Mouse (Mus musculus) spleen, embryonic (tissue): ENCODE data around the gene Yes1.
"Not testable (repeated sequence)": the region's sequence is repeated elsewhere in the genome, so short reads cannot be mapped to it uniquely, and the experiment has no call there.

Source experiments
- CTCF ChIA-PET: fragments of 350-600 bp; sonication (Branson Sonifier 250); formaldehyde crosslinking; loops from one replicate; lab custom pipeline; 2022; lab: Charles Lee

Gene Yes1

DNA sequence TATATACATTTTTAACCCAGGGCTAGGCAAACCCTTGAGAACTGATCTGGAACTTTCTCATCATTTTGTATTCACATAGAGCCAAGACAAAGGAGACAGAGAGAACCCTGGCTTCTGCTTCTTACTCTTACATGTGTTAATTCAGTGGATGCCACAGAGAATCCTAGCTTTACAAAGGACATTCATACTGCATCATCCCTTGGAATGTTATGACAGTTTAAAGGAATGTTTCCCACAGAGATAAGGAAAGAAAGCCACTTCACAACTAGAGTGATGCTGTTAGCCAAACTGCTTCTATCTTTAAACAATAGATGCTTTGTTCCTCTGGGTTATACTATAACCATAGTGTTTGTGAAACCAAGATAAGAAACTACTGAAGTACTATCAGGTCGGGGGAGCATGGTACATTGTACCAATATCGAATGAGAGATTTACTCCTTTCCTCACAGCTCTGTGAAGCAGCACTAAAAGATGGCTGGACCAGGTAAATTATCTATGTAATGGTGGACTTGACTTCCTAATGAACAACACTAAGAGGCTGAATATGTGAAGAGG is 95.3 kb downstream of the Yes1 start:
- CTCF ChIA-PET: no interaction called here

DNA sequence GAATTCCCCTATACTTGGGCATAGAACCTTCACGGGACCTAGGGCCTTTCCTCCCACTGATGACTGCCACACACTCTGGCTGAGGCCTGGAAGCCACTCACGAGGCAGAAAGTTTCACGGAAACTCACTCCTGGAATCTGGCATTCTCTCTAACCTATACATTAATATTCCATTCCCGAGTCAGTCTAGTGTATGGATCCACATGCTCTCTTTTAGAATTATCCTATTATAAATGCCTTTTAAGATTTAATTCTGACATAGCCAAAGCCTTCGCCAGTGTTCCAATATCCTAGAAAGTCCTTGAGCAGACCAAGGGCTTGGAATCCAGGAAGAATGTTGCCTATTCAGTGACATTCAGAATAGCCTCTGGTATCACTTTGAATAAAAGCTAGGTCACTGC is 100.5 kb downstream of the Yes1 start:
- CTCF ChIA-PET: no interaction called here

DNA sequence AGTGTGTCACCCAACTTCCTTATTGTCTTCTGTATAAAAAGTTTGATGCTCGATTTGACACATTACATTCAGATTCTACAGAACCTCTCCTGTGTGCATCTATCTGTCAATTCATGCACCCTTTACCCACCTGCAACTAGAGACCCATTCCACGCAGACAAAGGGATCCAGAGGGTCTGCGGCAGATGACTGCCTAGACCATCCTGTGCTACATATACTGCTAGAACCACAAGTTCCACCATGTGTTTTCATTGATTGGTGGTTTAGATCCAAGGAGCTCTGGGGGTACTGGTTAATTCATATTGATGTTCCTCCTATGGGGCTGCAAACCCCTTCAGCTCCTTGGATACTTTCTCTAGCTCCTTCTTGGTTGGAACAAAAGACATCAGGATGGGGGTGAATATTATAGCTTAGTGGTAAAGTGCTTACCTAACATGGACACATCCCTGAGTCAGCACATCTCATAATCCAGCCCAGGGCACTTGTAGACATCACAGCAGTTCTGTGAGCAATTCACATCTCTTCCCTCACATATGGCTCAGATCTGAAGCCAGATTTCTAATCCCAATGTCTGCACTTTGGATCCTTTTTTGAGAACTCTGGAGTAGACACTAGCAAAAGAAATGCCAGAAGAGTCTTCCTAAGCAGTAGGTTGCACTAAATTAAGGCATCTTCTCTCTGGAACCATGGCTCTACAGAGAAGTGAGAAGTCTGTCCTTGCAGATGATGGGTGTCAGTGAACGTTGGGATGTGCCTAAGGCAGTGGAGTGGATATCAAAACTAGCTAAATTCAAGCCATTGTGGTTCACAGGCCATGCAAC is 101.5 kb downstream of the Yes1 start:
- CTCF ChIA-PET: interaction anchor here (0.5 to 0.6 kb wide), 2 partner anchors 99 to 410 kb away, joined by 4 to 13 read pairs; no protein-coding TSS in a partner anchor

DNA sequence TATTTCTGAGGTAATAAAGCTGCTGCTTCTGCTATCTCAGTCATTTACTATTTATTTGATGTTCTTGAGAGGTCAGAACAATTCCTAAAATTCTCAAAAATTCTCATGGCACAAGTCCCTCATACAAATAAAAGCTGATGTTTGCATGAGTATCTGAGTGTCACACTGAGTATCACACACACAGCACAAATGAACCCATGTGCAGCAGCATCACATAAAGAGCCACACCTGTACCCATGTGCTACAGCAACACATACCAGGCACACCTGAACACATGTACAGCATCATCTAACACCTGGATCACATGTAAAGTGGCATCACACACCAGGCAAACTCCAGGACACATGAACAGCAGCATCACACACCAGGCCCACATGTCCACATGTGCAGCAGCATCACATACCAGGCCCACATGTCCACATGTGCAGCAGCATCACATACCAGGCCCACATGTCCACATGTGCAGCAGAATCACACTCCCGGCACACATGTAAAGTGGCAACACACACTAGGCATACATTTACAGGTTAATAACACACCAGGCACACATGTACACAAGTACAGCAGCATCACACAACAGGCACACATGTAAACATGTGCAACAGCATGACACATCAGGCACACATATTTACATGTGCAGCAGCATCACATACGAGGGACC is 102.2 kb downstream of the Yes1 start:
- CTCF ChIA-PET: interaction anchor here (0.6 kb wide), 1 partner anchor 410 kb away, joined by 4 read pairs; no protein-coding TSS in a partner anchor

DNA sequence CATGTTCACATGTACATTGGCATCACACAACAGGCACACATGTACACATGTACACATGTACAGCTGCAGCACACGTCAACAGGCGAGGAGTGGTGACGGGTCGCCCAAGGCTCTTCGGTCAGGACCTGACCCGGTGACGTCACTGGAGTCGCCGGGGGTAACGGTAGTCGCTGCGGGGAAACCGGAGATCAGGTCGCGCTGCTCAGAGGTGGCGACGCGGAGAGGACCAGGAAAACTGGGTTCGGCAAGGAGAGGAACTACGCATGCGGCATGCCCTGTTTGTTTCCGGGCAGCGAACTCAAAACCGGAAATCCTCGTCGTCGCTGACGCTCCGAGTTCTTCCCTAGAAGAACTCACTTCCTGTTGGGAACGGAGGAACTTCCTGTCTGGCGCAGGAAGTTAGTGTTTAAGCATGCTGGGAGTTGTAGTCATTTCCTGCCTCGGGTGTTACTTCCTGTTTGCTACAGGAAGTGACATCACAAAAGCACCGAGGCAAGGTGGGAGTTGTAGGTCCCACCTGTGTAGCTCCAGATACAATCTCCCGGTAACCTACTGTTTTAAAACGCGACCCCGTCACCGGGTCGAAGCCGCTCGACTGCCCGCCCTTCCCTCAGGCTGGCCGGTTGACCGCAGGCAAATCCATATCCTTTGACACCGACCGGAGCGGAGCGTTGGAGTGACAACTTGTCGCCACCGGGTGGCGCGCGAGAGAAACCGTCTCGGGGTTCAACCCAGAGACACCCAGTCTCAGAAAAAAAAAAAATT is 102.9 kb downstream of the Yes1 start:
- CTCF ChIA-PET: no interaction called here

DNA sequence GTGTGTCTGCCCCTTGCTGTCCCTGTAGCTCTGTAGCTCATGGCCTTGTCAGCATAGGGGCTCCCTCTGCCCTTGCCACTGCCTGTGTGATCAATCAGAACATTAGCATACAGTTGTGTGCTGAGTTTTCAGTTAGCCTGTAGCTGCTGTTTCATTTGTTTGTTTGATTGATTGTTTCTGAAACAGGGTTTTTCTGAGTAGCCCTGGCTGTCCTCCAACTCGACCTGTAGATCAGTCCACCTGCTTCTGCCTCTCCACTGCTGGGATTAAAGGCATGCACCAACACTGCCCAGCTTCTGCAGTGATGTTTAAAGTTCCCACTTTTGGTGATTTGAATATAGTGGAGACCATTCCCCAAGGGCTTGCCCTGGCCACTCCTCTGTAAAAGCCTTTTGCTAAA is 106.8 kb downstream of the Yes1 start:
- CTCF ChIA-PET: no interaction called here

DNA sequence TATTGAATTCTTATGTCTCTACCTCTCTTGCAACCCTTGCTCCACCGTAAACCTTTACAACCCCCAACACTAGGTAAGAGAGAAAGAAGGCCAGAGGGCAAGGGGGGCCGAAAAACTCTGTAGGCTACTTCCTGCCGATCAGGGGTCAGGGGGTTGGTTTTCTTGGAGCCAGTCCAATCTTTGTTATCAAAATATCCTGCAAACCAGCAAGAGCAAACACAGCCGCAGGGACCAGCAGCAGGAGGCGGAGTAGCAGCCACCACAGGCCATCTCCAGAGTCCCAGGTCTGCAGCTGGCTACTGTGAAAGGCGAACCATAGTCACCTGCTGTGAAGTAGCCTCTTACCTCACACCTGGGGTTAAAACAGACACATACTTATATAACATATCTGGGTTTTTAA is 107.9 kb downstream of the Yes1 start:
- CTCF ChIA-PET: no interaction called here

DNA sequence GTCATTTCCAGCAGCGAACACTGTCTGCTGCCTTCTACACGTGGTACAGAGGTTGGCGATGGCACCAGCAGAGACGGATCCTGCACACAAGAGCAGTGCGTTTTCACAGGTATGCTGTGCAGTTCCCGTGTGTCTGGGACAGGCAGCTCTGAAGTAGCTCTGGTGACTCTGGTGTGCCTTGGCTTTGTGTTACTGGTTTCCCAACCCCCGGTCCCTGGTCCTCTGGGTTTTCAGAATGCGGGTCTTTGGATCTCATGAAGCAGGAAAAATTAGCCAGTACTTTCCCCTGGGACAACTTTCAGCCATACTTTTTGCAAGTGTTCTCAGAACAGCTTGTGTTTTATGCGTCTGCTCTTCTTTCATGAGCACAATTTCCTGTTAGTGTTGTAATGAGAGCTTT is 109.4 kb downstream of the Yes1 start:
- CTCF ChIA-PET: no interaction called here

DNA sequence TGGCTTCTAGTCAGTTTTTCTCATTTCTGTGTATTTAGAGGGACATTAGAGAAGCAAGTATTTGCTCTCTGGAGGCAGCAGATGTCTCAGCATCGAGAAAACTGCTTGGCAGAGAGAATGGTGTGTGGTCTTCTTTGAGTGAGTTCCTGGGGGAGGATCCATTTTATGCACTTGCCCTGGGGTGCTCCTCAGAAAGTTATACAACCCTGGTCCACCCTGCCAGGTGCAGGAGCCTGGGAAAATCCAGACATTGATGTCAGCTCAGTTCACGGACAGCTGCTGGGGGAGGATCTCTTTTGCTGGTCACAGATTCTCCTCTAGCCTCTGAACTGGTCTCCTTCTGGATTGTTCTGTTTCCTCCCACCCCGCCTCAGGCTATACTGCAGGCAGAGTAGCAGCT is 110.3 kb downstream of the Yes1 start:
- CTCF ChIA-PET: no interaction called here

DNA sequence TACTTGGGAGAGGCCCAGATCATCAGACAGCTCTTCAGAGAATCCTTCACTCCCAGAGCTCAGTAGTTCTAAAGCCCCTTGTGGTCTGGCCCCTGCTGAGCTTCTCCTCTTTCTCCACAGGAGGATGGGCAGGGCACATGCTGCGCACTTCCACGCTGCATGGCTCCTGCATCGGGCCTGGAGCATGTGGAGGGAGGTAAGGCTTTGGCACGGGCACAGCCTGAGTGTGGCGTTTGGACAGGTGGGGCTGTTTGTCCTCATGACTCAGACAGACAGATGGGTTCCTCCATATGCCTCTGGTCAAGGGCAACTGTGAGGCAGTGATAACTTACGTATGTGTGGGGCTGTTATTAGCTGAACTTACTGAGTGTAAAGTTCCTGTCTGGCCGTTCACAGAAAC is 111.3 kb downstream of the Yes1 start:
- CTCF ChIA-PET: no interaction called here

DNA sequence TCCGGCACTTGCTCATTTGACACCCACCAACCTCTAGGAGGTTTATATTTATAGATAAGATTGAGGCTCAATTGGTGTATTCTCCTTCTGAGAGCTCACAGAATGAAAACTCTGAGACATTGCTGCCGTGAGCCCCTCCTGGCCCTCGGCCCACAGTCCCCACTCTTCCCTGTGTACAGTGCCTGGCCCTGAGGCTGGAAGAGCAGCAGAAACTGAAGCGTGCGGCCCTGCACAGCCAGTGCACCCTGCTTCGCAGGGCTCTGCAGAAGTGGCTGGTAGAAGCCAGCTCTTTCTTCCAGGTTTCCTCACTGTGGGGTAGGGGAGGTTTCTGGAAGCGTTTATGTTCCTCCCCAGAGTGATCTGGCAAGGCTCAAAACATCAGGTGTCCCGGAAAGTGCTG is 111.7 kb downstream of the Yes1 start:
- CTCF ChIA-PET: not testable (repeated sequence)

DNA sequence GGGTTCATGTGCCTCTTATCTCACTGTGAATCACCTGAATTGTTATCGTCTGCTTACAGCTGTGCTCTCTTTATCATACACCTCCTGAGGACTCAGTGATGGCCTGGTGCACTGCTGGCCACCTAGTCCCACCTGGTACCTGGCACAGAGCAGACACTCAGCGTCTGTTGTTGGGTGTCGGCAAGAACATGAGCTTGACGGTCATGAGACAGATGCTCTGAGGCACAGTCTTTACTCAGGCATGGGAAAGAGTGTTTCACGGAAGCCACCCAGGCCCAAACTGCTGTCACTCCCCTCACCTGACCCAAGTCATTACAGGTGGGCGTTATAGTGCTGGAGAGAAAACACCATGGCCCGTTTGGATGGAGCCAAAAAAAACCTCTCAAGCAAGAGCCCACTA is 113.0 kb downstream of the Yes1 start:
- CTCF ChIA-PET: no interaction called here

DNA sequence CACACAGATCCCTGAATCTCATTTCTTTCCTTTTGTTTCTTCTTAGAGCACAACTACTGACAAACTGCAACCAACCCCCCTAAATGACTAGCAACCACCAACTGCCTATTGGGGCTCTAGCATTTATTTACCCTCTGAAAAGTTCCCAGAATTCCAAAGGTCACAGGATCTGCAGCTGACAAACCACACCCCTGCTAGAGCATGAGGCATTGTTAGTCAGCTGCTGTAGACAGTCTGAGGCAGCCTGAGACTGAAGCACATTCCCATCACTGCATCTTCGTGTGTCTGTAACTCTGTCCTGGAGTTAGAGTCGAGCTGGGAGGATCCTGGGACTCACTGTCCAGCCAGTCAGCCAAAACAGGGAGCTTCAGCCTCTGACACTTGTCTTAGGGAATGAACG is 114.4 kb downstream of the Yes1 start:
- CTCF ChIA-PET: not testable (repeated sequence)

DNA sequence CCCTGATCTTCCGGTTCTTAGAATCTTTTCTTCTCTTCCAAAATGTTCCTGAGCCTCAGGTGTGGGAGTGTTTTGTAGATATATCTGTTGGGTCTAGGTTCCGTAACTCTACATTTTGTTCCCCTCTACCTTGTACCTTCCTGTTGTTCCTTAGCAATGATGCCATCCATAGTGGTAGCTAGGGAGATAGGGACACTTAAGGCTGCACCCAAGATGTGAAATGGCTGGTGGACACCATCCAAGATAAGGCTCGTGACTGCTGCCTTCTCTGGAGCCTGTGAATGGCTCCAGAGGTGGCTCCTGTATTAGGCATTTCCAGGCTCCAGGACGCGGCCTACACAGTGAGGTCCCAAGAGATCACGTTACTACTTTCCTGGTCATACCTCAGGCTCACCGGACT is 117.3 kb downstream of the Yes1 start:
- CTCF ChIA-PET: no interaction called here

DNA sequence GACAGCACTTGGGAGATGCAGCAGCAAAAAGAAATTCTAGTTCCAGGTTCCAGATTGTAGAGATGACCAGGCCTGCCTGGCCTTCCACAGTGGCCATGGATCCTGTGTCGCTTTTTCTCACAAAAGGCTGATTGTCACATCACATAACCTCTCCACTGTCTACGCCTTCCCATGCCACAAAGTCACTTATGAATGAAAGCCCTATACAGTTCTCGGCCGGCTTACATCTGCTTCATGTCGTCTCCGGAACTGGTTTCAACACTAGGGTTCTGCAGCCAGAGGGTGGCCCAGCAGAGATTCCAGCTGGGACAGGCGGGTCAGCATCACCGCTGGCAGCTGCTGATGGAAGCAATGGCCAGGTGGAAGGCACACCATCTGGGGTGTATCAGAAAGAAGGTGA is 117.9 kb downstream of the Yes1 start:
- CTCF ChIA-PET: no interaction called here

DNA sequence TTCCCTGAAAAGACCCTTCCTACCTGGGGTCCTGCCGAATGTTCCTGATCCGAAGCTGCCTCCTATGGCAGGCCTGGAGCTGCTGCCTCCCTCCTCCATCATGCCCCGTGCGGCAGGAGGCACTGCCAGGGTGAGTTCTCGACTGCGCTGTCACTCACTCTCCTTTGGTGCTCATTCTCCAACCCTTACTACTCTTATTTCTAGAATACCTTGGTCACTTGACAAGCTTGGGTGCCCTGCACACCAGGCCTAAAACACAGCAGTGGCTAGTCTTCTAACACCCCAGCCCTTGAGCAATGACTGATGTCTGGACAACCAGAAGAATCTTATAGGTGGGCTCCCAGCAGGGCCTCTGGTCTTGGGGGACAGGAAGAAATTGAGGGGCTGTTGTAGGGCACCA is 122.9 kb downstream of the Yes1 start:
- CTCF ChIA-PET: not testable (repeated sequence)

DNA sequence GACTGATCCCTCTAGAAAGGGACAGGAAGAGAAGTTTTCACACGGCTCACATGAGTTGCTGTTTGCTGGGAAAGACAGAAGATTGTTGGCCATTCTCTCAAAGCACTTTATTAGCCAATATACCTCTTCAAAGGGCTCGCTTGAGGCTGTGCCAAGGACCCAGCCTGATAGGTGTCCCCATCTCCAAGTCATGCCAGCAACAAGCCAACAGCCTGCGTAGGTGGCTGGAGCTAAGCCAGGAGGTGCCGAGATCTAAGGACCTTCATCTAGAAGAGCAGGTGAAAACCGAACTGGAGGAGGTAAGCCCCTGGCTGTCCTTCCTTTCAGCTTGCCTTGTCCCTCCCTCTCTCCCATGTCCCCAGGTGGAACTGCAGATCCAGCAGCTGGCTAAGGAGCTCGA is 124.8 kb downstream of the Yes1 start:
- CTCF ChIA-PET: no interaction called here
